Comparison of ENCODE assay signal across 21 mouse cellular contexts in genomic region chr17:15429451-15429850, GRCm38 (mm10). TPM values are rescaled to one million over a fixed set of nuclear protein-coding genes. Genes with fewer than 3 reads are reported as not detected.
DNase-seq lines count a peak whose midpoint lies in the region; ATAC-seq and TF ChIP-seq lines count a peak whose summit lies in the region.
"Had no signal": no experiment of that assay in that cellular context is flagged by ENCODE, and none has a peak within 500 bp of the region (broad histone marks: within the 10 kb centered on the region; RNA-seq: fewer than 3 reads in every experiment).

No protein-coding gene starts in this region.

- peak; percentile 33 for DNase-seq in forebrain, embryonic 11.5 days (ENCODE audit: low spot score)
- DNase-seq in heart, adult 11 months = peak; percentile 86
- DNase-seq in heart, postnatal 10 days = no peak
- DNase-seq in 3T3-L1 (ENCODE audit: low read depth, low spot score) (peak; percentile 8), NIH3T3 (ENCODE audit: low read depth) (peak; percentile 12)
- no peak for DNase-seq in kidney, adult 2 months
- DNase-seq: embryo, embryonic 11 days; forebrain, postnatal 0 days; gastrocnemius, postnatal 25 days had no signal

- H3K9me3 ChIP-seq in forebrain, embryonic 11.5 days (ENCODE audit: control insufficient read depth, low read length) = no peaks in the 10 kb centered on the region
- no peaks in the 10 kb centered on the region for H3K9me3 ChIP-seq in forebrain, embryonic 12.5 days
- H3K9me3 ChIP-seq: embryonic facial prominence, embryonic 10.5 days; embryonic facial prominence, embryonic 13.5 days; heart, embryonic 10.5 days; heart, embryonic 13.5 days; hindbrain, embryonic 12.5 days; hindbrain, embryonic 15.5 days had no signal

- H3K4me1 ChIP-seq in forebrain, embryonic 11.5 days (replicated peaks; ENCODE audit: control insufficient read depth, insufficient read depth, low read length) = no peaks in the 10 kb centered on the region
- no peaks in the 10 kb centered on the region; the same call in 1 of the 2 replicates for H3K4me1 ChIP-seq in forebrain, embryonic 12.5 days
- H3K4me1 ChIP-seq in kidney, adult 2 months (ENCODE audit: control insufficient read depth, insufficient read depth, low read length) = no peaks in the 10 kb centered on the region
- H3K4me1 ChIP-seq: embryonic facial prominence, embryonic 10.5 days; embryonic facial prominence, embryonic 13.5 days; hindbrain, embryonic 12.5 days; hindbrain, embryonic 15.5 days had no signal

- H3K36me3 ChIP-seq in forebrain, embryonic 11.5 days (ENCODE audit: control insufficient read depth, insufficient read depth, low read length) = no peaks in the 10 kb centered on the region; the same call in 1 of the 2 replicates
- peaks cover 75% of the 10 kb centered on the region for H3K36me3 ChIP-seq in forebrain, embryonic 12.5 days (replicated peaks)
- H3K36me3 ChIP-seq in kidney, adult 2 months (ENCODE audit: control insufficient read depth, insufficient read depth, low read length) = peaks cover 6% of the 10 kb centered on the region; the same call in 1 of the 2 replicates

- TF ChIP-seq POLR2A in kidney, adult 2 months (IDR thresholded peaks at IDR 0.05; ENCODE audit: low read depth, low read length) = no peak

- ATAC-seq in forebrain, embryonic 11.5 days (replicated peaks; ENCODE audit: low FRiP score) = no peak
- no peak for ATAC-seq in forebrain, embryonic 12.5 days (ENCODE audit: low FRiP score)
- ATAC-seq: CD4-positive, CD25-positive, alpha-beta regulatory T cell, adult 4 months; forebrain, embryonic 14.5 days; forebrain, postnatal 0 days; Patski had no signal

- no peaks in the 10 kb centered on the region for H3K27me3 ChIP-seq in forebrain, embryonic 11.5 days (ENCODE audit: control insufficient read depth, insufficient read depth, low read length)
- H3K27me3 ChIP-seq in forebrain, embryonic 12.5 days = no peaks in the 10 kb centered on the region
- H3K27me3 ChIP-seq in kidney, adult 2 months (replicated peaks; ENCODE audit: control insufficient read depth, insufficient read depth, low read length) = no peaks in the 10 kb centered on the region
- H3K27me3 ChIP-seq: embryonic facial prominence, embryonic 13.5 days; heart, embryonic 13.5 days; hindbrain, embryonic 12.5 days; hindbrain, embryonic 15.5 days; Patski had no signal

- no peak for TF ChIP-seq CTCF in kidney, adult 2 months (conservative IDR thresholded peaks at IDR 0.05; ENCODE audit: insufficient read depth, insufficient read length, low read depth, low read length)

- intact Hi-C loops in heart, postnatal 10 days (cut with DNase I) = no loop called here

- 79% methylated on average over 6 of the region's 6 CpGs for whole genome bisulfite sequencing in forebrain, embryonic 11.5 days
- WGBS in forebrain, embryonic 12.5 days = 83% methylated on average over 6 of the region's 6 CpGs
- WGBS in kidney, adult 2 months = 81% methylated on average over 6 of the region's 6 CpGs

- H3K27ac ChIP-seq in forebrain, embryonic 11.5 days (ENCODE audit: low read depth, low read length) = no peak overlapping the region
- H3K27ac ChIP-seq in forebrain, embryonic 12.5 days = no peak overlapping the region
- no peak overlapping the region for H3K27ac ChIP-seq in kidney, adult 2 months (ENCODE audit: insufficient read depth, low read depth, low read length)
- H3K27ac ChIP-seq: embryonic facial prominence, embryonic 10.5 days; embryonic facial prominence, embryonic 13.5 days; heart, adult 2 months; heart, embryonic 10.5 days; heart, embryonic 13.5 days; hindbrain, embryonic 12.5 days; hindbrain, embryonic 15.5 days had no signal

- no peak overlapping the region for H3K4me3 ChIP-seq in forebrain, embryonic 11.5 days (ENCODE audit: low read depth, low read length)
- no peak overlapping the region for H3K4me3 ChIP-seq in forebrain, embryonic 12.5 days (replicated peaks)
- H3K4me3 ChIP-seq in kidney, adult 2 months (ENCODE audit: insufficient read depth, low read depth, low read length) = no peak overlapping the region
- H3K4me3 ChIP-seq: embryonic facial prominence, embryonic 10.5 days; embryonic facial prominence, embryonic 13.5 days; erythroblast, embryonic 14.5 days; heart, adult 2 months; heart, embryonic 10.5 days; heart, embryonic 13.5 days; hindbrain, embryonic 12.5 days; hindbrain, embryonic 15.5 days had no signal

- no peak overlapping the region for H3K9ac ChIP-seq in forebrain, embryonic 11.5 days (ENCODE audit: low read length)
- no peak overlapping the region for H3K9ac ChIP-seq in forebrain, embryonic 12.5 days
- H3K9ac ChIP-seq: embryonic facial prominence, embryonic 13.5 days; forebrain, postnatal 0 days; heart, embryonic 13.5 days; hindbrain, embryonic 12.5 days; hindbrain, embryonic 15.5 days had no signal

- H3K4me2 ChIP-seq in forebrain, embryonic 11.5 days (ENCODE audit: low read depth, low read length, severe bottlenecking) = no peak overlapping the region
- no peak overlapping the region for H3K4me2 ChIP-seq in forebrain, embryonic 12.5 days
- H3K4me2 ChIP-seq: embryonic facial prominence, embryonic 13.5 days; heart, embryonic 13.5 days; hindbrain, embryonic 12.5 days; hindbrain, embryonic 15.5 days had no signal

RNA-seq across cellular contexts. Expression of gene Fam120b, which starts 33.4 kb away (rescaled TPM):
- 32.7 and 33.6 TPM in 2 replicates for polyA plus RNA-seq in forebrain, embryonic 11.5 days (2014; fragmentation: Nextera tagmentation; extraction: Ambion mirVana)
- 41.4 and 42.1 TPM in 2 replicates for polyA plus RNA-seq in forebrain, embryonic 12.5 days (2016; fragmentation: Nextera tagmentation; extraction: Ambion mirVana)
- 10 to 100 TPM; 10.8 to 11.5 TPM for total RNA-seq in heart, postnatal 10 days (2021)
- 11.7 and 12.3 TPM in 2 replicates for polyA plus RNA-seq in kidney, adult 2 months (2012; rRNA removed)

RNA-seq across cellular contexts. Expression of gene Dll1, which starts 52.8 kb away (rescaled TPM):
- 84.7 and 97.4 TPM in 2 replicates for polyA plus RNA-seq in forebrain, embryonic 11.5 days (2014; fragmentation: Nextera tagmentation; extraction: Ambion mirVana)
- 89.3 and 98.1 TPM in 2 replicates for polyA plus RNA-seq in forebrain, embryonic 12.5 days (2016; fragmentation: Nextera tagmentation; extraction: Ambion mirVana)
- 1 to 10 TPM; 8.4 to 8.5 TPM for total RNA-seq in heart, postnatal 10 days (2021)
- 12.3 and 14.1 TPM in 2 replicates for polyA plus RNA-seq in kidney, adult 2 months (2012; rRNA removed)

Comparison
In these comparisons a context has a peak if more than half of its experiments do, and no peak if none do; other contexts are left out.
1. DNase-seq: peak in forebrain, embryonic 11.5 days (single experiment), heart, adult 11 months (single experiment), 3T3-L1 (single experiment) and NIH3T3 (single experiment); none in heart, postnatal 10 days (0 of 2) and kidney, adult 2 months (single experiment).